In genomic region chr7:37841549-37841948, GRCm38 (mm10) we compare ENCODE assay signal across 9 mouse cellular contexts.
DNase-seq lines count a peak whose midpoint lies in the region; ATAC-seq lines count a peak whose summit lies in the region.
"Had no signal": no experiment of that assay in that cellular context is flagged by ENCODE, and none has a peak within 500 bp of the region (broad histone marks: within the 10 kb centered on the region; RNA-seq: fewer than 3 reads in every experiment).

No protein-coding gene starts in this region.

- DNase-seq in heart, postnatal 4 days: no peak
- no peak for DNase-seq in neural tube, embryonic 11.5 days (ENCODE audit: low spot score)
- DNase-seq in neural tube, embryonic 10.5 days (ENCODE audit: extremely low spot score, low spot score): no peak
- no peak for DNase-seq in MN1 (ENCODE audit: low spot score)
- no peak for DNase-seq in gastrocnemius, postnatal 25 days
- DNase-seq in layer of hippocampus, adult 9-10 months (ENCODE audit: low spot score): no peak
- DNase-seq: gastrocnemius, postnatal 10 days had no signal

- H3K27ac ChIP-seq in heart, embryonic 11.5 days (ENCODE audit: low read depth, low read length): no peak overlapping the region
- no peak overlapping the region for H3K27ac ChIP-seq in neural tube, embryonic 11.5 days (ENCODE audit: low read depth, low read length)
- H3K27ac ChIP-seq in limb, embryonic 12.5 days: no peak overlapping the region

- H3K9ac ChIP-seq in heart, embryonic 11.5 days (ENCODE audit: low read depth, low read length): no peak overlapping the region
- H3K9ac ChIP-seq in neural tube, embryonic 11.5 days (ENCODE audit: low read length): no peak overlapping the region
- H3K9ac ChIP-seq in limb, embryonic 12.5 days (replicated peaks): no peak overlapping the region

- peak overlapping the region; percentile 57 for H3K4me2 ChIP-seq in heart, embryonic 11.5 days
- peak overlapping the region; percentile 52 for H3K4me2 ChIP-seq in neural tube, embryonic 11.5 days (ENCODE audit: low read depth)
- H3K4me2 ChIP-seq in limb, embryonic 12.5 days: peak overlapping the region; percentile 62

- no peaks in the 10 kb centered on the region for H3K9me3 ChIP-seq in heart, embryonic 11.5 days (replicated peaks; ENCODE audit: control insufficient read depth, low read length)
- H3K9me3 ChIP-seq in neural tube, embryonic 11.5 days (ENCODE audit: control insufficient read depth, low read length): no peaks in the 10 kb centered on the region
- no peaks in the 10 kb centered on the region for H3K9me3 ChIP-seq in limb, embryonic 12.5 days

- WGBS in heart, embryonic 11.5 days (ENCODE audit: insufficient replicate concordance): 28% methylated on average over 4 of the region's 4 CpGs
- WGBS in neural tube, embryonic 11.5 days: 19% methylated on average over 4 of the region's 4 CpGs
- 27% methylated on average over 4 of the region's 4 CpGs for WGBS in limb, embryonic 12.5 days

- H3K4me3 ChIP-seq in heart, embryonic 11.5 days (ENCODE audit: low read depth, low read length): no peak overlapping the region
- H3K4me3 ChIP-seq in neural tube, embryonic 11.5 days (ENCODE audit: low read depth, low read length): no peak overlapping the region
- peak overlapping the region; percentile 31; the same call in 1 of the 2 replicates for H3K4me3 ChIP-seq in limb, embryonic 12.5 days (replicated peaks)

- no peaks in the 10 kb centered on the region for H3K27me3 ChIP-seq in heart, embryonic 11.5 days (ENCODE audit: control insufficient read depth, insufficient read depth, low read length)
- no peaks in the 10 kb centered on the region for H3K27me3 ChIP-seq in neural tube, embryonic 11.5 days (ENCODE audit: control insufficient read depth, insufficient read depth, low read length)
- H3K27me3 ChIP-seq in limb, embryonic 12.5 days: no peaks in the 10 kb centered on the region; the same call in 1 of the 2 replicates

- peaks cover 20% of the 10 kb centered on the region for H3K4me1 ChIP-seq in heart, embryonic 11.5 days (ENCODE audit: control insufficient read depth, insufficient read depth, low read length)
- peaks cover 7% of the 10 kb centered on the region for H3K4me1 ChIP-seq in neural tube, embryonic 11.5 days (ENCODE audit: control insufficient read depth, insufficient read depth, low read length)
- peaks cover 26% of the 10 kb centered on the region for H3K4me1 ChIP-seq in limb, embryonic 12.5 days (replicated peaks)

- H3K36me3 ChIP-seq in heart, embryonic 11.5 days (ENCODE audit: control insufficient read depth, insufficient read depth, low read length): no peaks in the 10 kb centered on the region
- no peaks in the 10 kb centered on the region for H3K36me3 ChIP-seq in neural tube, embryonic 11.5 days (ENCODE audit: control insufficient read depth, insufficient read depth, low read length)
- no peaks in the 10 kb centered on the region for H3K36me3 ChIP-seq in limb, embryonic 12.5 days

- ATAC-seq in heart, embryonic 11.5 days (replicated peaks; ENCODE audit: insufficient number of reproducible peaks, low FRiP score, low TSS enrichment): no peak
- ATAC-seq in neural tube, embryonic 11.5 days (ENCODE audit: insufficient read depth, low FRiP score, low TSS enrichment): no peak
- ATAC-seq in limb, embryonic 12.5 days (ENCODE audit: insufficient number of reproducible peaks, insufficient read depth, low FRiP score, low TSS enrichment, low read depth): no peak
